Mouse (Mus musculus) embryonic fibroblast, embryonic 13.5 days (primary cell): Measurements from ENCODE around the gene Eif4g1.

ENCODE experiments used
- CTCF ChIP-seq: IDR thresholded peaks from 2 replicates; pipeline ENCODE4 v1.5.1; 2011; ENCODE audit warnings: mild to moderate bottlenecking, control low read depth, low read length, moderate library complexity, borderline replicate concordance; ENCODE audit not compliant: insufficient read depth
- POLR2A ChIP-seq: IDR thresholded peaks from 2 replicates; pipeline ENCODE4 v1.6.1; 2011; ENCODE audit warnings: low read depth, mild to moderate bottlenecking, control low read depth, low read length, moderate library complexity

DNA sequence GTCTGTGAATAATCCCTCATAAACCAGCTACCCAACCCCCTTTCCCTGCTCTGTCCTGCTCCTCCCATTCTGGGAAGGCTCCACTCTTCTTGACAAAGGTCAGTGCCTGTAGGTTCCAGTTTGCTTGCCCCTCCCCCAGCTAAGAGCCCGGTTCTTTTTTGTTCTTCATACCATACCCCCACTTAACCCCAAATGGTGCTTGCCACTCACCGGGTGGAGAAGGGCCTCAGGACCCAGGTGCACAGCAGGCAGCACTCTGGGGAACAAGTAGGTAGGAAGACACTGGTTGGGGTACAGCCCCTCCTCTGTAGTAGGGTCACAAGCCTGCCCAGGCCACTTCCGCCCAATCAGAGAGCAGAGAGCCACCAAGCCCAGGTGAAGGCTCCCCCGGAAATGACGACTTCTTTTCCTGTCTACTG lies 62.2 kb downstream of the Eif4g1 start:
- no peak for TF ChIP-seq CTCF
- TF ChIP-seq POLR2A: no peak
